Mouse (Mus musculus): ENCODE data around the gene Chdh. TPM values are rescaled to one million over a fixed set of nuclear protein-coding genes. Genes with fewer than 3 reads are reported as not detected.

Chdh gene
- polyA plus RNA-seq, 1 experiment, result not detected

- Histone ChIP-seq H3K79me2 (ENCODE audit: control insufficient read depth, insufficient read depth) (no peaks in the 10 kb centered on the region), H3ac (ENCODE audit: control insufficient read depth, insufficient read length) (no peak overlapping the region), H3K27me3 (ENCODE audit: control insufficient read depth, insufficient read depth, insufficient read length) (peaks cover 34% of the 10 kb centered on the region), H3K4me3 (no peak overlapping the region), H3K36me3 (ENCODE audit: control insufficient read depth, insufficient read depth) (no peaks in the 10 kb centered on the region), H3K4me2 (ENCODE audit: low read depth) (no peak overlapping the region)
- TF ChIP-seq SRF (IDR thresholded peaks at IDR 0.05; ENCODE audit: control insufficient read depth, insufficient read length, low read depth), result no peak
Measured at GRCm38 (mm10) chr14:30017794-30018462, 9.1 kb downstream of the Chdh start.

- Histone ChIP-seq H3K4me2 (ENCODE audit: low read depth) (no peak overlapping the region), H3K36me3 (ENCODE audit: control insufficient read depth, insufficient read depth) (no peaks in the 10 kb centered on the region), H3K79me2 (ENCODE audit: control insufficient read depth, insufficient read depth) (no peaks in the 10 kb centered on the region), H3K27me3 (ENCODE audit: control insufficient read depth, insufficient read depth, insufficient read length) (peaks cover 29% of the 10 kb centered on the region), H3K4me3 (no peak overlapping the region), H3ac (ENCODE audit: control insufficient read depth, insufficient read length) (no peak overlapping the region)
- TF ChIP-seq POLR2A (IDR thresholded peaks at IDR 0.05; ENCODE audit: insufficient read length, low read depth) (no peak), CEBPB (IDR thresholded peaks at IDR 0.05; ENCODE audit: insufficient read depth, poor library complexity, severe bottlenecking) (no peak), TCF12 (IDR thresholded peaks at IDR 0.05; ENCODE audit: insufficient read depth, poor library complexity, severe bottlenecking) (no peak), MYOG (IDR thresholded peaks at IDR 0.05; ENCODE audit: control insufficient read depth in 1 of 3, insufficient read depth in 1 of 3, insufficient read length in 2 of 3, low read depth in 2 of 3) (no peak), SRF (IDR thresholded peaks at IDR 0.05; ENCODE audit: control insufficient read depth, insufficient read length, low read depth) (no peak), E2F4 (IDR thresholded peaks at IDR 0.05; ENCODE audit: insufficient read depth) (no peak), MYOD1 (IDR thresholded peaks at IDR 0.05; ENCODE audit: control insufficient read depth in 1 of 3, insufficient read length in 2 of 3, low read depth in 2 of 3) (no peak), TCF3 (IDR thresholded peaks at IDR 0.05; ENCODE audit: insufficient read length, low read depth) (no peak), USF1 (IDR thresholded peaks at IDR 0.05; ENCODE audit: low read depth) (no peak), MAX (IDR thresholded peaks at IDR 0.05; ENCODE audit: low read depth) (no peak), REST (IDR thresholded peaks at IDR 0.05; ENCODE audit: insufficient read depth, insufficient read length) (no peak), POLR2AphosphoS2 (IDR thresholded peaks at IDR 0.05; ENCODE audit: insufficient read length, low read depth) (no peak)
Measured at GRCm38 (mm10) chr14:30018463-30018801, 9.6 kb downstream of the Chdh start.

- Histone ChIP-seq H3ac (ENCODE audit: control insufficient read depth, insufficient read length) (no peak overlapping the region), H3K4me2 (ENCODE audit: low read depth) (no peak overlapping the region), H3K36me3 (ENCODE audit: control insufficient read depth, insufficient read depth) (no peaks in the 10 kb centered on the region), H3K4me3 (no peak overlapping the region), H3K79me2 (ENCODE audit: control insufficient read depth, insufficient read depth) (no peaks in the 10 kb centered on the region), H3K27me3 (ENCODE audit: control insufficient read depth, insufficient read depth, insufficient read length) (peaks cover 25% of the 10 kb centered on the region)
- TF ChIP-seq POLR2A (IDR thresholded peaks at IDR 0.05; ENCODE audit: insufficient read length, low read depth) (no peak), POLR2AphosphoS2 (IDR thresholded peaks at IDR 0.05; ENCODE audit: insufficient read length, low read depth) (no peak), MAX (IDR thresholded peaks at IDR 0.05; ENCODE audit: low read depth) (no peak), REST (IDR thresholded peaks at IDR 0.05; ENCODE audit: insufficient read depth, insufficient read length) (no peak), CEBPB (IDR thresholded peaks at IDR 0.05; ENCODE audit: insufficient read depth, poor library complexity, severe bottlenecking) (no peak)
Measured at GRCm38 (mm10) chr14:30018846-30019245, 10.0 kb downstream of the Chdh start.

GRCm38 (mm10) chr14:30019375-30019774, 10.6 kb downstream of the Chdh start:
- Histone ChIP-seq H3ac (ENCODE audit: control insufficient read depth, insufficient read length) (no peak overlapping the region), H3K4me3 (no peak overlapping the region), H3K36me3 (ENCODE audit: control insufficient read depth, insufficient read depth) (no peaks in the 10 kb centered on the region), H3K79me2 (ENCODE audit: control insufficient read depth, insufficient read depth) (no peaks in the 10 kb centered on the region), H3K27me3 (ENCODE audit: control insufficient read depth, insufficient read depth, insufficient read length) (peaks cover 20% of the 10 kb centered on the region), H3K4me2 (ENCODE audit: low read depth) (no peak overlapping the region)
- no peak for TF ChIP-seq MAX (IDR thresholded peaks at IDR 0.05; ENCODE audit: low read depth)
- TF ChIP-seq CEBPB (IDR thresholded peaks at IDR 0.05; ENCODE audit: insufficient read depth, poor library complexity, severe bottlenecking), result no peak

GRCm38 (mm10) chr14:30019792-30020575, 11.2 kb downstream of the Chdh start:
- no peaks in the 10 kb centered on the region for H3K79me2 ChIP-seq (ENCODE audit: control insufficient read depth, insufficient read depth)
- H3ac ChIP-seq (ENCODE audit: control insufficient read depth, insufficient read length), result no peak overlapping the region
- H3K27me3 ChIP-seq (ENCODE audit: control insufficient read depth, insufficient read depth, insufficient read length), result peaks cover 14% of the 10 kb centered on the region
- no peak overlapping the region for H3K4me3 ChIP-seq
- H3K36me3 ChIP-seq (ENCODE audit: control insufficient read depth, insufficient read depth), result no peaks in the 10 kb centered on the region
- TF ChIP-seq TCF3 (IDR thresholded peaks at IDR 0.05; ENCODE audit: insufficient read length, low read depth) (no peak), USF1 (IDR thresholded peaks at IDR 0.05; ENCODE audit: low read depth) (no peak), CEBPB (IDR thresholded peaks at IDR 0.05; ENCODE audit: insufficient read depth, poor library complexity, severe bottlenecking) (no peak), SRF (IDR thresholded peaks at IDR 0.05; ENCODE audit: control insufficient read depth, insufficient read length, low read depth) (no peak), TCF12 (IDR thresholded peaks at IDR 0.05; ENCODE audit: insufficient read depth, poor library complexity, severe bottlenecking) (no peak), MYOD1 (IDR thresholded peaks at IDR 0.05; ENCODE audit: control insufficient read depth in 1 of 3, insufficient read length in 2 of 3, low read depth in 2 of 3) (no peak), E2F4 (IDR thresholded peaks at IDR 0.05; ENCODE audit: insufficient read depth) (no peak)
- no peak overlapping the region for H3K4me2 ChIP-seq (ENCODE audit: low read depth)

Data from myocyte (in vitro differentiated cells).